Mouse (Mus musculus) cortical plate, adult 2 months (tissue): Measurements from ENCODE around the gene Cyb5d1.

Source experiments
- CTCF ChIP-seq: fragments of 200-500 bp; IDR thresholded peaks from 2 replicates; pipeline ENCODE4 v1.5.1; 2011; ENCODE audit warnings: mild to moderate bottlenecking, control low read depth, low read length; ENCODE audit not compliant: insufficient read depth; ENCODE audit errors: extremely low read depth
- POLR2A ChIP-seq: fragments of 200-500 bp; IDR thresholded peaks from 2 replicates; pipeline ENCODE4 v1.6.1; 2011; ENCODE audit warnings: mild to moderate bottlenecking, low read length, control low read depth; ENCODE audit not compliant: insufficient read depth; ENCODE audit errors: extremely low read depth

GRCm38 (mm10) chr11:69411073-69411535 is 15.7 kb upstream of the Cyb5d1 start:
- TF ChIP-seq CTCF (no peak), POLR2A (peak; percentile 67; the same call in 1 of the 2 replicates)
